Mouse (Mus musculus) lung, adult 2 months (tissue): Measurements from ENCODE around the gene Rras.

ENCODE experiments used
- CTCF ChIP-seq: fragments of 200-500 bp; IDR thresholded peaks from 2 replicates; pipeline ENCODE4 v1.5.1; 2011; ENCODE audit warnings: mild to moderate bottlenecking, low read length, control low read depth; ENCODE audit not compliant: insufficient read depth
- POLR2A ChIP-seq: fragments of 200-500 bp; IDR thresholded peaks from 2 replicates; pipeline ENCODE4 v1.6.1; 2011; ENCODE audit warnings: low read depth, mild to moderate bottlenecking, control low read depth, low read length, borderline replicate concordance; ENCODE audit errors: extremely low read depth

DNA sequence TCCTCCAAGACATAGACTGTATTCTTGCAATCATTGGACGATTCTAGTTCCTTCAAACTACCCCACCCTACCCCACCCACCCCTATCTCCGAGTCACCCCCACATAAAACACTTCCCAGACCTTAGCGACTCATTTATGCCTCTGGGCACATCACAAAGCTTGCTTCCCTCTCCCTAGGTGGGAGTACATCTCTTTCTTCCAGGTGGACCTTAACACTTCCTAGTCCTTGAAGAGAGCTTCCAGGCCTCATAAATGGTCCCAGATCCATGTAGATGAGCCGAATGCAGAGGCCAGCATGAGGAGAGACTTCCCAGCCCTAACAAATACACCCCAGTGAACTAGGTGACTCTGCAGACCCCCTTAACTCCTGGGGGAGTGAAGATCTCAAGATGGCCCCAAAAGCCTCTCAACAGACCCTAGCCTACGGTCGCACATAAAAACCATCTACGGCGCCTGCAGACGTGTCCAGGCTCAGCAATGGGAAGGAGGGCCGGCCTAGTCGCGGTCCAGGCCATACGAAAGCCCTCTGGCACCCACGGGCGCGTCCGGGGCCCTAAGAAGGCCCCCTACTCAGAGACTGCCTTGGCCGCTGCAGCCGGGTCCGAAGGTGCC, 2.3 kb upstream of the Rras start:
- no peak for TF ChIP-seq POLR2A
- no peak for TF ChIP-seq CTCF
